Mouse (Mus musculus) myocyte (in vitro differentiated cells): ENCODE data around the gene Fgf18.

Experiments used
- CEBPB ChIP-seq: IDR thresholded peaks from 2 replicates; pipeline ENCODE4 v1.6.1; 2011; ENCODE audit warnings: mild to moderate bottlenecking, moderate library complexity; ENCODE audit not compliant: poor library complexity, insufficient read depth, severe bottlenecking
- E2F4 ChIP-seq: IDR thresholded peaks from one replicate; pipeline ENCODE4 v1.6.1; 2011; ENCODE audit warnings: mild to moderate bottlenecking, control low read depth, moderate library complexity; ENCODE audit not compliant: insufficient read depth
- MAX ChIP-seq: IDR thresholded peaks from one replicate; pipeline ENCODE4 v1.6.1; 2011; ENCODE audit warnings: low read depth, mild to moderate bottlenecking, control low read depth
- MYOD1 ChIP-seq, 3 experiments: IDR thresholded peaks; one replicate each; pipeline ENCODE4 v1.6.1; 2011; ENCODE audit warnings: control low read depth in 2 of 3, low read depth in 2 of 3, mild to moderate bottlenecking in 2 of 3, moderate library complexity in 1 of 3; ENCODE audit not compliant: insufficient read length in 2 of 3, control insufficient read depth in 1 of 3
- MYOG ChIP-seq, 3 experiments: IDR thresholded peaks; one replicate each; pipeline ENCODE4 v1.6.1; 2011; ENCODE audit warnings: control low read depth in 2 of 3, low read depth in 2 of 3, mild to moderate bottlenecking in 2 of 3; ENCODE audit not compliant: insufficient read length in 2 of 3, control insufficient read depth in 1 of 3, insufficient read depth in 1 of 3
- POLR2A ChIP-seq: IDR thresholded peaks from one replicate; pipeline ENCODE4 v1.6.1; 2011; ENCODE audit warnings: low read depth, mild to moderate bottlenecking, control low read depth, moderate library complexity; ENCODE audit not compliant: insufficient read length
- POLR2AphosphoS2 ChIP-seq: IDR thresholded peaks from one replicate; pipeline ENCODE4 v1.6.1; 2011; ENCODE audit warnings: low read depth, control low read depth; ENCODE audit not compliant: insufficient read length
- REST ChIP-seq: IDR thresholded peaks from one replicate; pipeline ENCODE4 v1.6.1; 2011; ENCODE audit warnings: mild to moderate bottlenecking, control low read depth, moderate library complexity; ENCODE audit not compliant: insufficient read depth, insufficient read length
- SRF ChIP-seq: IDR thresholded peaks from one replicate; pipeline ENCODE4 v1.6.1; 2011; ENCODE audit warnings: low read depth; ENCODE audit not compliant: control insufficient read depth, insufficient read length
- TCF12 ChIP-seq: IDR thresholded peaks from one replicate; pipeline ENCODE4 v1.6.1; 2011; ENCODE audit warnings: mild to moderate bottlenecking, control low read depth; ENCODE audit not compliant: poor library complexity, insufficient read depth, severe bottlenecking
- TCF3 ChIP-seq: IDR thresholded peaks from one replicate; pipeline ENCODE4 v1.6.1; 2011; ENCODE audit warnings: low read depth, control low read depth; ENCODE audit not compliant: insufficient read length
- USF1 ChIP-seq: IDR thresholded peaks from one replicate; pipeline ENCODE4 v1.6.1; 2011; ENCODE audit warnings: low read depth, mild to moderate bottlenecking, control low read depth, moderate library complexity

GRCm38 (mm10) chr11:33100027-33100507, 47.1 kb downstream of the Fgf18 start:
- TF ChIP-seq POLR2A: no peak
- TF ChIP-seq MYOD1 (IDR thresholded peaks at IDR 0.05; ENCODE audit: control insufficient read depth in 1 of 3, insufficient read length in 2 of 3, low read depth in 2 of 3): no peak
- no peak for TF ChIP-seq POLR2AphosphoS2
- no peak for TF ChIP-seq MAX
- TF ChIP-seq TCF3: no peak
- TF ChIP-seq E2F4: no peak
- no peak for TF ChIP-seq USF1
- TF ChIP-seq TCF12: no peak
- TF ChIP-seq MYOG (IDR thresholded peaks at IDR 0.05; ENCODE audit: control insufficient read depth in 1 of 3, insufficient read depth in 1 of 3, insufficient read length in 2 of 3, low read depth in 2 of 3): no peak
- no peak for TF ChIP-seq REST
- no peak for TF ChIP-seq CEBPB
- no peak for TF ChIP-seq SRF
